Mouse (Mus musculus) embryonic facial prominence, embryonic 12.5 days (tissue): ENCODE results near the gene Foxo1. TPM values are rescaled to one million over a fixed set of nuclear protein-coding genes. Genes with fewer than 3 reads are reported as not detected.

Experiments used
- ATAC-seq: fragments of 200-750 bp; cut with Nextera tagmentation; 2 replicates; pipeline ENCODE4 v1.8.0; 2017; ENCODE audit not compliant: insufficient number of reproducible peaks, insufficient read depth, low FRiP score, low TSS enrichment
- H3K27ac ChIP-seq: fragments of 300-500 bp; sonication (generic); 2 replicates; pipeline ENCODE4 v1.5.1; 2016; ENCODE audit warnings: mild to moderate bottlenecking
- H3K27me3 ChIP-seq: fragments of 300-500 bp; sonication (generic); 2 replicates; pipeline ENCODE4 v1.6.1; 2016; ENCODE audit warnings: mild to moderate bottlenecking, moderate library complexity
- H3K36me3 ChIP-seq: fragments of 300-500 bp; sonication (generic); 2 replicates; pipeline ENCODE4 v1.6.1; 2016; ENCODE audit warnings: mild to moderate bottlenecking
- H3K4me1 ChIP-seq: fragments of 300-500 bp; sonication (generic); 2 replicates; pipeline ENCODE4 v1.6.1; 2016
- H3K4me2 ChIP-seq: fragments of 300-500 bp; sonication (generic); replicated peaks from 2 replicates; pipeline ENCODE4 v1.6.1; 2016; ENCODE audit warnings: mild to moderate bottlenecking, moderate library complexity
- H3K4me3 ChIP-seq: fragments of 300-500 bp; sonication (generic); 2 replicates; pipeline ENCODE4 v1.5.1; 2016; ENCODE audit warnings: mild to moderate bottlenecking
- H3K9ac ChIP-seq: fragments of 300-500 bp; sonication (generic); 2 replicates; pipeline ENCODE4 v1.6.1; 2016; ENCODE audit warnings: mild to moderate bottlenecking, moderate library complexity
- H3K9me3 ChIP-seq: fragments of 300-500 bp; sonication (generic); 2 replicates; pipeline ENCODE4 v1.6.1; 2016; ENCODE audit warnings: mild to moderate bottlenecking, moderate library complexity
- WGBS: fragments of 180-500 bp; shearing (Covaris S2); methylation state at CpG from one replicate; pipeline ENCODE4 v1.1.7; 2016; 5-methylcytosine and 5-hydroxymethylcytosine counted together
- polyA plus RNA-seq: library from polyadenylated mRNA; unstranded; fragments of >200 nt; fragmentation: Nextera tagmentation; extraction: Ambion mirVana; gene quantifications from 2 replicates; pipeline ENCODE4 v1.2.1, GENCODE M21; 2016

Gene Foxo1
- polyA plus RNA-seq, 1 experiment from 2014 or later, result 7.7 TPM

- Histone ChIP-seq H3K4me1 (no peaks in the 10 kb centered on the region), H3K36me3 (peaks cover 10% of the 10 kb centered on the region; the same call in 1 of the 2 replicates), H3K9me3 (no peaks in the 10 kb centered on the region), H3K27ac (no peak overlapping the region), H3K4me3 (no peak overlapping the region), H3K4me2 (no peak overlapping the region), H3K27me3 (no peaks in the 10 kb centered on the region), H3K9ac (no peak overlapping the region)
- ATAC-seq, result no peak
- 77% methylated on average over 10 of the region's 10 CpGs for WGBS
These were observed 80.0 kb downstream of the Foxo1 start for GRCm38 (mm10) chr3:52347980-52348622.

- H3K4me3 ChIP-seq, result no peak overlapping the region
- WGBS, result 87% methylated on average over 8 of the region's 8 CpGs
- H3K27ac ChIP-seq, result no peak overlapping the region
- no peaks in the 10 kb centered on the region for H3K27me3 ChIP-seq
- H3K36me3 ChIP-seq, result peaks cover 6% of the 10 kb centered on the region; the same call in 1 of the 2 replicates
- no peak overlapping the region for H3K4me2 ChIP-seq
- no peak for ATAC-seq
- no peak overlapping the region for H3K9ac ChIP-seq
- H3K4me1 ChIP-seq, result no peaks in the 10 kb centered on the region
- H3K9me3 ChIP-seq, result no peaks in the 10 kb centered on the region
These were observed 82.5 kb downstream of the Foxo1 start for GRCm38 (mm10) chr3:52350636-52351035.

GRCm38 (mm10) chr3:52351901-52352300, 83.8 kb downstream of the Foxo1 start:
- Histone ChIP-seq H3K9me3 (no peaks in the 10 kb centered on the region), H3K9ac (no peak overlapping the region), H3K36me3 (no peaks in the 10 kb centered on the region), H3K4me2 (no peak overlapping the region), H3K27me3 (no peaks in the 10 kb centered on the region), H3K4me3 (no peak overlapping the region), H3K4me1 (no peaks in the 10 kb centered on the region), H3K27ac (no peak overlapping the region)
- no peak for ATAC-seq
- WGBS, result 89% methylated on average over 9 of the region's 9 CpGs

- H3K27me3 ChIP-seq, result no peaks in the 10 kb centered on the region
- no peak overlapping the region for H3K4me2 ChIP-seq
- no peak for ATAC-seq
- H3K36me3 ChIP-seq, result no peaks in the 10 kb centered on the region
- no peaks in the 10 kb centered on the region for H3K9me3 ChIP-seq
- no peak overlapping the region for H3K4me3 ChIP-seq
- WGBS, result 66% methylated on average over 7 of the region's 7 CpGs
- no peak overlapping the region for H3K27ac ChIP-seq
- H3K9ac ChIP-seq, result no peak overlapping the region
- no peaks in the 10 kb centered on the region for H3K4me1 ChIP-seq
These were observed 86.1 kb downstream of the Foxo1 start for GRCm38 (mm10) chr3:52354203-52354602.

GRCm38 (mm10) chr3:52357265-52357953, 89.3 kb downstream of the Foxo1 start:
- Histone ChIP-seq H3K27ac (no peak overlapping the region), H3K4me2 (no peak overlapping the region), H3K9ac (no peak overlapping the region), H3K4me3 (no peak overlapping the region), H3K27me3 (no peaks in the 10 kb centered on the region), H3K36me3 (no peaks in the 10 kb centered on the region), H3K4me1 (no peaks in the 10 kb centered on the region), H3K9me3 (no peaks in the 10 kb centered on the region)
- WGBS, result 88% methylated on average over 15 of the region's 15 CpGs
- ATAC-seq, result no peak

GRCm38 (mm10) chr3:52364576-52364975, 96.4 kb downstream of the Foxo1 start:
- H3K27ac ChIP-seq, result no peak overlapping the region
- whole genome bisulfite sequencing, result 93% methylated on average over 6 of the region's 6 CpGs
- no peaks in the 10 kb centered on the region for H3K36me3 ChIP-seq
- H3K27me3 ChIP-seq, result no peaks in the 10 kb centered on the region
- ATAC-seq, result no peak
- H3K4me2 ChIP-seq, result no peak overlapping the region
- H3K4me3 ChIP-seq, result no peak overlapping the region
- no peak overlapping the region for H3K9ac ChIP-seq
- H3K9me3 ChIP-seq, result no peaks in the 10 kb centered on the region
- no peaks in the 10 kb centered on the region for H3K4me1 ChIP-seq

GRCm38 (mm10) chr3:52369204-52369603, 101.1 kb downstream of the Foxo1 start:
- H3K27me3 ChIP-seq, result no peaks in the 10 kb centered on the region
- no peaks in the 10 kb centered on the region for H3K4me1 ChIP-seq
- no peak overlapping the region for H3K27ac ChIP-seq
- ATAC-seq, result no peak
- 83% methylated on average over 9 of the region's 9 CpGs for WGBS
- no peak overlapping the region for H3K9ac ChIP-seq
- H3K4me2 ChIP-seq, result no peak overlapping the region
- no peaks in the 10 kb centered on the region for H3K9me3 ChIP-seq
- H3K4me3 ChIP-seq, result no peak overlapping the region
- no peaks in the 10 kb centered on the region for H3K36me3 ChIP-seq

- 63% methylated on average over 7 of the region's 7 CpGs for WGBS
- ATAC-seq, result no peak
- no peak overlapping the region for H3K27ac ChIP-seq
- H3K9me3 ChIP-seq, result no peaks in the 10 kb centered on the region
- H3K4me1 ChIP-seq, result no peaks in the 10 kb centered on the region
- H3K27me3 ChIP-seq, result no peaks in the 10 kb centered on the region
- no peak overlapping the region for H3K4me2 ChIP-seq
- no peak overlapping the region for H3K9ac ChIP-seq
- H3K4me3 ChIP-seq, result no peak overlapping the region
- H3K36me3 ChIP-seq, result no peaks in the 10 kb centered on the region
These were observed 101.8 kb downstream of the Foxo1 start for GRCm38 (mm10) chr3:52369881-52370428.

GRCm38 (mm10) chr3:52376974-52377373, 108.8 kb downstream of the Foxo1 start:
- H3K9me3 ChIP-seq, result no peaks in the 10 kb centered on the region
- no peak for ATAC-seq
- no peak overlapping the region for H3K4me2 ChIP-seq
- no peak overlapping the region for H3K9ac ChIP-seq
- H3K36me3 ChIP-seq, result no peaks in the 10 kb centered on the region
- no peak overlapping the region for H3K27ac ChIP-seq
- H3K27me3 ChIP-seq, result no peaks in the 10 kb centered on the region
- WGBS, result 71% methylated on average over 5 of the region's 5 CpGs
- H3K4me3 ChIP-seq, result no peak overlapping the region
- no peaks in the 10 kb centered on the region for H3K4me1 ChIP-seq

GRCm38 (mm10) chr3:52383351-52383750, 115.2 kb downstream of the Foxo1 start:
- Histone ChIP-seq H3K27me3 (no peaks in the 10 kb centered on the region), H3K36me3 (no peaks in the 10 kb centered on the region), H3K4me2 (no peak overlapping the region), H3K9ac (no peak overlapping the region), H3K9me3 (no peaks in the 10 kb centered on the region), H3K4me3 (no peak overlapping the region), H3K27ac (no peak overlapping the region), H3K4me1 (no peaks in the 10 kb centered on the region)
- WGBS, result 77% methylated on average over 7 of the region's 7 CpGs
- no peak for ATAC-seq

GRCm38 (mm10) chr3:52386343-52386742, 118.2 kb downstream of the Foxo1 start:
- WGBS, result 34% methylated on average over 8 of the region's 8 CpGs
- H3K27me3 ChIP-seq, result no peaks in the 10 kb centered on the region

GRCm38 (mm10) chr3:52390321-52390720, 122.2 kb downstream of the Foxo1 start:
- no peaks in the 10 kb centered on the region for H3K36me3 ChIP-seq
- H3K4me3 ChIP-seq, result no peak overlapping the region
- H3K4me2 ChIP-seq, result no peak overlapping the region
- WGBS, result 90% methylated on average over 7 of the region's 7 CpGs
- H3K9ac ChIP-seq, result no peak overlapping the region
- no peak overlapping the region for H3K27ac ChIP-seq
- no peaks in the 10 kb centered on the region for H3K9me3 ChIP-seq
- H3K4me1 ChIP-seq, result no peaks in the 10 kb centered on the region
- H3K27me3 ChIP-seq, result no peaks in the 10 kb centered on the region
- no peak for ATAC-seq

More at GRCm38 (mm10) chr3:52386343-52386742, 118.2 kb downstream of the Foxo1 start:
- Histone ChIP-seq H3K4me2 (no peak overlapping the region), H3K36me3 (no peaks in the 10 kb centered on the region), H3K27ac (no peak overlapping the region), H3K4me1 (no peaks in the 10 kb centered on the region), H3K4me3 (no peak overlapping the region), H3K9ac (no peak overlapping the region), H3K9me3 (no peaks in the 10 kb centered on the region)
- no peak for ATAC-seq
